Mouse (Mus musculus): ENCODE measurements around the gene Mrpl22. TPM values are rescaled to one million over a fixed set of nuclear protein-coding genes. Genes with fewer than 3 reads are reported as not detected.
"Not testable (repeated sequence)": the region's sequence is repeated elsewhere in the genome, so short reads cannot be mapped to it uniquely, and the experiment has no call there.

The Mrpl22 gene
- polyA plus RNA-seq, 1 experiment from 2014 or later, result 138 TPM

DNA sequence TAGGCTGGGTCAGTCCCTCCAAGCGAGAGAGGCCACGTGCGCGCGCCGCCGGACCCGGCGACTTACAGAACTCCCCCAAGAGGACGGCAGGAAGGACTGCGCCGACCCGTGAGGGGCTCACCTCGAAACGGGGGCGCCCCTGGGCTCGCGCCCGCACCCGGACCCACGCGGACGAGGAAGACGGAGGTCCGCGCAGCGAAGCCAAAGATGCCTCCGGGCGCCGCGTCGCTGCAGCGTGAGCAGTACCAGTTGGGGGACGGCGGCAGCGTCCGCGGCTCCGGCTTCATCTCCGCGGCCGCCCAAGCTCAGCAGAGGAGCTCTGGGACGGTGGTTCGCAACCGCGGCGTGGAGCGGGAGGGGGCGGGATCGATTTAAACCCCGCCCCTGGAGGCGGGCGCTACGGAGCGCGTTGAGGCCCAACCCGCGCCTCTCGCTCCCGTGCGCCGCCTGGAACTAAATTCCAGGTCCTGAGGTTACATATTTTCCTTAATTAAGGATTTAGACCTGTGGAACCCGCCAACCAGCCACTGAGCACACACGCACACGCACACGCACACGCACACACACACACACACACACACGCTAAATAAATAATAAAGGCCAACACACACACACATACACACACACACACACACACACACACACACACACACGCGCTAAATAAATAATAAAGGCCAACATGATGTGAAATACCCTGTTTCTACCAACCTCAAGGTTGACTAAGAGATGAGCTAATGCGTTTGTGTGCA, 3.1 kb upstream of the Mrpl22 start, which contains the start of gene Gemin5:
Gene Gemin5, minus strand, starts transcription at position 373 of the 749 bp plus-strand sequence.
- peak; percentile 90 for ATAC-seq
- Histone ChIP-seq H3K4me3 (ENCODE audit: low read depth, low read length) (peak within 1 kb of the TSS; percentile 84), H3K27ac (ENCODE audit: low read depth, low read length) (peak within 1 kb of the TSS; percentile 44; the same call in 1 of the 2 replicates), H3K9ac (ENCODE audit: low read length) (peak within 1 kb of the TSS; percentile 74), H3K9me3 (replicated peaks; ENCODE audit: control insufficient read depth, low read length) (no peaks in the 10 kb centered on the region), H3K27me3 (replicated peaks; ENCODE audit: control insufficient read depth, insufficient read depth, low read length) (no peaks in the 10 kb centered on the region), H3K36me3 (ENCODE audit: control insufficient read depth, insufficient read depth, low read length) (peaks cover 28% of the 10 kb centered on the region), H3K4me2 (ENCODE audit: low read length) (peak within 1 kb of the TSS; percentile 77), H3K4me1 (ENCODE audit: control insufficient read depth, insufficient read depth, low read length) (peaks cover 10% of the 10 kb centered on the region)
- DNase-seq (ENCODE audit: low spot score), result peak; percentile 85
- WGBS, result 1% methylated on average over 69 of the region's 71 CpGs

DNA sequence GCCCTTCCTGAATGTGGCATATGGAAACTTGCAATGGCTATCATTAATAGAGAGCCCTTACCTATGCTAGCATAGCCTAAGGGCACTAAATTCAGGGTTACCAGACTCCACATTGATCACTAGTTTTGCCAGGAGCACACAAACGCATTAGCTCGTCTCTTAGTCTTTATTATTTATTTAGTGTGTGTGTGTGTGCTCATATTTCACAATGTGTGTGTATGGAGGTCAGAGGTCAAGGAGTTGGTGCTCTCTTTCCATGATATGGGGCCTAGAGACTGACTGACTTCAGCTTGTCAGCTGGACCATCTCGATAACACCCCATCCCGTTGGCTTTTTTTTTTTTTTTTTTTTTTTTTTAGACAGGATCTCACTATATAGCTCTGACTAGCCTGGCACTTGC, 1.8 kb upstream of the Mrpl22 start:
- 89% methylated on average over 4 of the region's 4 CpGs for WGBS
- no peak overlapping the region for H3K4me2 ChIP-seq (ENCODE audit: low read length)
- no peak overlapping the region for H3K9ac ChIP-seq (ENCODE audit: low read length)
- ATAC-seq, result no peak
- H3K4me1 ChIP-seq (ENCODE audit: control insufficient read depth, insufficient read depth, low read length), result peaks cover 10% of the 10 kb centered on the region
- no peak overlapping the region for H3K27ac ChIP-seq (ENCODE audit: low read depth, low read length)
- H3K27me3 ChIP-seq (replicated peaks; ENCODE audit: control insufficient read depth, insufficient read depth, low read length), result no peaks in the 10 kb centered on the region
- DNase-seq (ENCODE audit: low spot score), result no peak
- H3K36me3 ChIP-seq (ENCODE audit: control insufficient read depth, insufficient read depth, low read length), result peaks cover 29% of the 10 kb centered on the region
- H3K9me3 ChIP-seq (replicated peaks; ENCODE audit: control insufficient read depth, low read length), result no peaks in the 10 kb centered on the region
- no peak overlapping the region for H3K4me3 ChIP-seq (ENCODE audit: low read depth, low read length)

DNA sequence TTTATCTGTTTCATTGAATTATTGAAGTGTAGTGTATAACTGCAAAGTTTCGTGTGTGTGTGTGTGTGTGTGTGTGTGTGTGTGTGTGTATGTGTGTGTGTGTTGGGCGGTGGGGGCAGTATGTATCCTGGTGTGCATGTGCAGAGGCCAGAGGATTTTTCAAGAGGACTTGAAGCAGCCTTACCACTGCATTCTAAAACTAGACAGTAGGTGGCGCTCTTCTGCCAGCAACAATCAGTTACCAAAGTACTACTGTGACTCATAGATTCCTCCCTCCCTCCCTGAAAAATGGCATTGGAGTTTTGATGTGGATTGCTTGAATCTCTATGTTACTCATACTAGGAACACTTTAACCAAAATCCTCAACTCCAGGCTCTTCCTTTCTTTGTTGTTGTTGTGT, 8.1 kb downstream of the Mrpl22 start:
- Histone ChIP-seq H3K9me3 (replicated peaks; ENCODE audit: control insufficient read depth, low read length) (no peaks in the 10 kb centered on the region), H3K9ac (ENCODE audit: low read length) (no peak overlapping the region), H3K4me2 (ENCODE audit: low read length) (no peak overlapping the region), H3K27me3 (replicated peaks; ENCODE audit: control insufficient read depth, insufficient read depth, low read length) (no peaks in the 10 kb centered on the region), H3K4me3 (ENCODE audit: low read depth, low read length) (no peak overlapping the region), H3K4me1 (ENCODE audit: control insufficient read depth, insufficient read depth, low read length) (no peaks in the 10 kb centered on the region), H3K27ac (ENCODE audit: low read depth, low read length) (no peak overlapping the region), H3K36me3 (ENCODE audit: control insufficient read depth, insufficient read depth, low read length) (peaks cover 50% of the 10 kb centered on the region)
- ATAC-seq (peak; percentile 42; the same call in 1 of the 2 replicates), DNase-seq (ENCODE audit: low spot score) (peak; percentile 86)
- 25% methylated on average over 3 of the region's 3 CpGs for WGBS

DNA sequence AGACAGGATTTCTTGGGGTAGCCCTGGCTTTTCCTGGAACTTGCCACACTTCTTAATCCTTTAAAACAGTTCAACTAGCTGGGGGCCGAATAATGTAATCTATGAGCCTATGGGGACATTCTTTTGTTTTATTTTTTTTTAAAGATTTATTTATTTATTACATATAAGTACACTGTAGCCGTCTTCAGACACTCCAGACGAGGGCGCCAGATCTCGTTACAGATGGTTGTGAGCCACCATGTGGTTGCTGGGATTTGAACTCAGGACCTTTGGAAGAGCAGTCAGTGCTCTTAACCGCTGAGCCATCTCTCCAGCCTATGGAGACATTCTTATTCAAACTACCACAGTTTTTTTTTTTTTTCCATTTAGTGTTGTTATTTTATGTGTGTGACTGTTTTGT, 8.5 kb downstream of the Mrpl22 start:
- H3K4me1 ChIP-seq (ENCODE audit: control insufficient read depth, insufficient read depth, low read length); DNase-seq (ENCODE audit: low spot score); H3K4me2 ChIP-seq (ENCODE audit: low read length); H3K4me3 ChIP-seq (ENCODE audit: low read depth, low read length); H3K9me3 ChIP-seq (replicated peaks; ENCODE audit: control insufficient read depth, low read length); H3K27me3 ChIP-seq (replicated peaks; ENCODE audit: control insufficient read depth, insufficient read depth, low read length); H3K27ac ChIP-seq (ENCODE audit: low read depth, low read length); H3K9ac ChIP-seq (ENCODE audit: low read length); ATAC-seq: not testable (repeated sequence)
- peaks cover 46% of the 10 kb centered on the region for H3K36me3 ChIP-seq (ENCODE audit: control insufficient read depth, insufficient read depth, low read length)
- WGBS, result 93% methylated on average over 6 of the region's 6 CpGs

DNA sequence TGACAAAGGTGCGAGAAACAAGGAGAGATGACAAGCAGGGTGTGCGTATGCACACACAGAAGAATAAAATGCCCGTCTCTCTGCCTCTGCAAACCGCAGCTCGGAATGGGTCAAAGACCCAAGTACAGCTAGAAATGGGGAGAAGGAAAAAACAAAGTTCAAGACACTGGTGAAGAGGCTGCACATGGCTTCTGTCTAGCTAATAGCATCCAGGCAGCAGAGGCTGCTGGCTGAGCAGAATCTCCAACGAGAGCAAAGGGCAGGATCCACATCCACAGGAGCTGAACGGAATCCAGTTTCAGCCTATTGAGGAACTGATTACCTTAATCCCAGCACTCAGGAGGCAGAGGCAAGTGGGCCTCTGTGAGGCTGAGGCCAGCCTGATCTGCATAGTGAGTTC, 9.3 kb downstream of the Mrpl22 start:
- H3K9ac ChIP-seq (ENCODE audit: low read length), result no peak overlapping the region
- H3K4me2 ChIP-seq (ENCODE audit: low read length), result no peak overlapping the region
- no peak overlapping the region for H3K4me3 ChIP-seq (ENCODE audit: low read depth, low read length)
- 93% methylated on average over 7 of the region's 7 CpGs for WGBS
- DNase-seq (ENCODE audit: low spot score) (no peak), ATAC-seq (no peak)
- H3K27me3 ChIP-seq (replicated peaks; ENCODE audit: control insufficient read depth, insufficient read depth, low read length), result no peaks in the 10 kb centered on the region
- peaks cover 38% of the 10 kb centered on the region for H3K36me3 ChIP-seq (ENCODE audit: control insufficient read depth, insufficient read depth, low read length)
- no peaks in the 10 kb centered on the region for H3K9me3 ChIP-seq (replicated peaks; ENCODE audit: control insufficient read depth, low read length)
- no peaks in the 10 kb centered on the region for H3K4me1 ChIP-seq (ENCODE audit: control insufficient read depth, insufficient read depth, low read length)
- no peak overlapping the region for H3K27ac ChIP-seq (ENCODE audit: low read depth, low read length)

DNA sequence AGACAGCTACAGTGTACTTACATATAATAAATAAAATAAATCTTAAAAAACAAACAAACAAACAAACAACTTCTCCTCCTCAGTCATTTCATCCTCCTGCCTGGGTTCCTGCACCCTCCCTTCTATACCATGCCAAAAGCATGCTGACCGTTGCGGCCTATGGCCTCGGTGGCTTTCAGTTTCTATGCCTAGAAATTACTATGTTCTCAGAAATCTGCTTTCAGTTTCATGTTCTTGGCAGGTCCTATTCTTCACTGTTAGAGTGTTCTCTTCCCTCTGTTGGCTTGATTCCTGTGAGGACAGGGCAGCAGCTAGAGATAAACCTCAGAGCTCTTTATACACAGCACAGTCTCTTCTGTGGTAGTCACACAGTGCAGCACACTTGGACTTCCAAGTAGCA, 12.1 kb downstream of the Mrpl22 start:
- H3K36me3 ChIP-seq (ENCODE audit: control insufficient read depth, insufficient read depth, low read length), result peaks cover 10% of the 10 kb centered on the region
- no peaks in the 10 kb centered on the region for H3K9me3 ChIP-seq (replicated peaks; ENCODE audit: control insufficient read depth, low read length)
- no peak overlapping the region for H3K4me3 ChIP-seq (ENCODE audit: low read depth, low read length)
- H3K4me1 ChIP-seq (ENCODE audit: control insufficient read depth, insufficient read depth, low read length), result no peaks in the 10 kb centered on the region
- H3K4me2 ChIP-seq (ENCODE audit: low read length), result no peak overlapping the region
- H3K9ac ChIP-seq (ENCODE audit: low read length), result no peak overlapping the region
- DNase-seq (ENCODE audit: low spot score), result no peak
- no peak for ATAC-seq
- 95% methylated on average over 3 of the region's 3 CpGs for WGBS
- no peak overlapping the region for H3K27ac ChIP-seq (ENCODE audit: low read depth, low read length)
- no peaks in the 10 kb centered on the region for H3K27me3 ChIP-seq (replicated peaks; ENCODE audit: control insufficient read depth, insufficient read depth, low read length)

DNA sequence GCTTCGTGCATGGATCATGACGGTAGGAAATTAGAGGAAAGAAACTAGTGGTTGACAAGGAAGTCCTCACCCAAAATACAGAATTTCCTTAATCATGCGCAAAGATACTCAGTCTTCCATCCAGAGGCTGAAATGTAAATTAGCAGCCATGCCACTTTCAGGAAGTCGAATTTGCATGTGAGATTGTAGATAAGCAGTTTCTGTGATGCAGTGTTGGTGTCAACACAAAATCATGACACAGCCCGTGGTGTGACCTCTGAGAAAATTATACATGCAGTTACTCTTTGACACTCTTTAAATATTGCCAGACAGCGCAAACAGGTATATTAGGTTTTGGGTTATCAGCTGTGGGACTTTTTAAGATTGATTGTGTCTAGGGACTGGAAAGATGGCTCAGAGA, 18.2 kb downstream of the Mrpl22 start:
- H3K27me3 ChIP-seq (replicated peaks; ENCODE audit: control insufficient read depth, insufficient read depth, low read length), result no peaks in the 10 kb centered on the region
- no peak overlapping the region for H3K4me2 ChIP-seq (ENCODE audit: low read length)
- H3K4me1 ChIP-seq (ENCODE audit: control insufficient read depth, insufficient read depth, low read length), result no peaks in the 10 kb centered on the region
- H3K9ac ChIP-seq (ENCODE audit: low read length), result no peak overlapping the region
- ATAC-seq (no peak), DNase-seq (ENCODE audit: low spot score) (no peak)
- H3K9me3 ChIP-seq (replicated peaks; ENCODE audit: control insufficient read depth, low read length), result no peaks in the 10 kb centered on the region
- no peaks in the 10 kb centered on the region for H3K36me3 ChIP-seq (ENCODE audit: control insufficient read depth, insufficient read depth, low read length)
- 93% methylated on average over 6 of the region's 6 CpGs for WGBS
- no peak overlapping the region for H3K27ac ChIP-seq (ENCODE audit: low read depth, low read length)
- no peak overlapping the region for H3K4me3 ChIP-seq (ENCODE audit: low read depth, low read length)

DNA sequence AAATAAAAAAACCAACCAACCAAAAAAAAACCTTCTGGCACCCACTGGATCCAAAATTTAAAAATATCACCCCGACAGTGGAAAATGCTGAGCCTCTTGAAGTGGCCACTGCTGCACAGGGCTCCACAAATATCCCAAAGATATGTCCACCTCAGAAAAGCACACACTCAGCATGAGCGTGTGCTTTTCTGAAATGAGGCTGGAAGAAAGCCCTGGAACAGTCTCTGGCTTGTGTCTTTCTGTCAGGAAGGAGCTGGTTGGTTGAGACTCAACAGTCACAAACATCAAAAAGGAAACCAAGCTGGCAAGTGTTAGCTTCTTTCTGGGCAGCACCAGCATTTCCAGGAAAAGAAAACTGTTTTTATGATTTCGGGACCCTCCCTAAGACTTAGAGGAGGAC, 21.9 kb downstream of the Mrpl22 start:
- no peak for ATAC-seq
- H3K9me3 ChIP-seq (replicated peaks; ENCODE audit: control insufficient read depth, low read length), result no peaks in the 10 kb centered on the region
- H3K36me3 ChIP-seq (ENCODE audit: control insufficient read depth, insufficient read depth, low read length), result no peaks in the 10 kb centered on the region
- no peak overlapping the region for H3K27ac ChIP-seq (ENCODE audit: low read depth, low read length)
- no peak for DNase-seq (ENCODE audit: low spot score)
- WGBS, result 82% methylated on average over 3 of the region's 3 CpGs
- no peak overlapping the region for H3K9ac ChIP-seq (ENCODE audit: low read length)
- H3K4me3 ChIP-seq (ENCODE audit: low read depth, low read length), result no peak overlapping the region
- no peaks in the 10 kb centered on the region for H3K4me1 ChIP-seq (ENCODE audit: control insufficient read depth, insufficient read depth, low read length)
- no peaks in the 10 kb centered on the region for H3K27me3 ChIP-seq (replicated peaks; ENCODE audit: control insufficient read depth, insufficient read depth, low read length)
- no peak overlapping the region for H3K4me2 ChIP-seq (ENCODE audit: low read length)

DNA sequence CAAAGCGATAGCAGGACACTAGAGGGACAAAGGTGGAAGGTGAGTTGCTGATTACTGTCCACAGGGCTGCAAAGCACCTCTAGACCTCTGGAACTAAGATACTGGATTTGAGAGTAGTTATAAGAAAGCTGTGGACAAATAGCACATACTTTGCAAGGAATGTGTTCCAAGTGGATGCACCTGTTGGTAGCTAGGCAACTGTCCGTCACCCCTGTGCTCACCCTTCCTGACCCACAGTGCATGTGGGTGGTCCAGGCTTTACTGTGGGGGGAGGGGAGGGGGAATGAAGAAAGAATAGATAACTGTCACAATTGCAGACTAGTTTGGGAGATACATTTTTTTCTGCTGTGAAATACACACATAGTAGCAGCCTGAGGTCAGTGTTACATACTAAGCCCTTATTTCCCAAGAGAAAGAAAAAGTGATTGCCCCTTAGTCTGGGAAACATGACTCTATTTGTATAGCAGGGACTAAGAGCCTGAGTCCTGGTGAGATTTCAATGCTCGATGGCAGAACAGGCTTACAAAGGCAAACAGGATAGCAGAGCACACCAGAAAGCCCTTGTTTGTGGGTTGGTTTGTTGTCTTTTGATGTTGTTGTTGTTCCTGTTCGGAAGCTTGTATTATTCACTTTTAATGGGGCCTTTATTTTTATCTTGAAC, 22.5 kb downstream of the Mrpl22 start:
- WGBS, result 45% methylated on average over 4 of the region's 4 CpGs
- H3K4me2 ChIP-seq (ENCODE audit: low read length), result no peak overlapping the region
- no peaks in the 10 kb centered on the region for H3K36me3 ChIP-seq (ENCODE audit: control insufficient read depth, insufficient read depth, low read length)
- ATAC-seq (no peak), DNase-seq (ENCODE audit: low spot score) (no peak)
- no peak overlapping the region for H3K9ac ChIP-seq (ENCODE audit: low read length)
- no peaks in the 10 kb centered on the region for H3K9me3 ChIP-seq (replicated peaks; ENCODE audit: control insufficient read depth, low read length)
- H3K4me3 ChIP-seq (ENCODE audit: low read depth, low read length), result no peak overlapping the region
- H3K27me3 ChIP-seq (replicated peaks; ENCODE audit: control insufficient read depth, insufficient read depth, low read length), result no peaks in the 10 kb centered on the region
- H3K27ac ChIP-seq (ENCODE audit: low read depth, low read length), result no peak overlapping the region
- no peaks in the 10 kb centered on the region for H3K4me1 ChIP-seq (ENCODE audit: control insufficient read depth, insufficient read depth, low read length)
